12 mouse cellular contexts compared by ENCODE assay signal in genomic region chr7:74647310-74647709, GRCm38 (mm10).
A peak's percentile ranks its signal among the peaks of the same experiment; 100 is the strongest.
DNase-seq lines count a peak whose midpoint lies in the region; ATAC-seq lines count a peak whose summit lies in the region.
"Had no signal": no experiment of that assay in that cellular context is flagged by ENCODE, and none has a peak within 500 bp of the region (broad histone marks: within the 10 kb centered on the region; RNA-seq: fewer than 3 reads in every experiment).

No protein-coding gene starts in this region.

- H3K4me2 ChIP-seq in kidney, embryonic 14.5 days (replicated peaks; ENCODE audit: low read depth, low read length), result no peak overlapping the region
- no peak overlapping the region for H3K4me2 ChIP-seq in forebrain, embryonic 11.5 days (ENCODE audit: low read depth, low read length, severe bottlenecking)
- H3K4me2 ChIP-seq: forebrain, embryonic 12.5 days; midbrain, embryonic 11.5 days; neural tube, embryonic 13.5 days had no signal

- H3K9ac ChIP-seq in kidney, embryonic 14.5 days (ENCODE audit: low read depth, low read length), result no peak overlapping the region
- H3K9ac ChIP-seq in forebrain, embryonic 11.5 days (ENCODE audit: low read length), result no peak overlapping the region
- H3K9ac ChIP-seq: forebrain, embryonic 12.5 days; neural tube, embryonic 13.5 days had no signal

- H3K36me3 ChIP-seq in kidney, embryonic 14.5 days (ENCODE audit: control insufficient read depth, insufficient read depth, low read length), result no peaks in the 10 kb centered on the region
- no peaks in the 10 kb centered on the region for H3K36me3 ChIP-seq in forebrain, embryonic 11.5 days (ENCODE audit: control insufficient read depth, insufficient read depth, low read length)
- H3K36me3 ChIP-seq: forebrain, embryonic 12.5 days; neural tube, embryonic 13.5 days had no signal

- no peak overlapping the region for H3K4me3 ChIP-seq in kidney, embryonic 14.5 days (ENCODE audit: low read length)
- no peak overlapping the region for H3K4me3 ChIP-seq in forebrain, embryonic 11.5 days (ENCODE audit: low read depth, low read length)
- H3K4me3 ChIP-seq: forebrain, embryonic 12.5 days; neural tube, embryonic 13.5 days had no signal

- no peak for ATAC-seq in kidney, embryonic 14.5 days (ENCODE audit: low FRiP score, low TSS enrichment)
- ATAC-seq in activated CD4-positive, CD25-positive, alpha-beta regulatory T cell, adult 4 months, result peak; percentile 49
- 0 out of 2 replicates have a peak, but pooled peaks have one; percentile 20 for ATAC-seq in megakaryocyte progenitor cell, adult 5-6 weeks (replicated peaks; ENCODE audit: poor library complexity)
- ATAC-seq in forebrain, embryonic 11.5 days (replicated peaks; ENCODE audit: low FRiP score), result no peak

- no peaks in the 10 kb centered on the region for H3K27me3 ChIP-seq in kidney, embryonic 14.5 days (ENCODE audit: control insufficient read depth, insufficient read depth, low read length)
- no peaks in the 10 kb centered on the region for H3K27me3 ChIP-seq in forebrain, embryonic 11.5 days (ENCODE audit: control insufficient read depth, insufficient read depth, low read length)
- H3K27me3 ChIP-seq: forebrain, embryonic 12.5 days; neural tube, embryonic 13.5 days had no signal

- 73% methylated on average over 2 of the region's 2 CpGs for WGBS in kidney, embryonic 14.5 days
- 67% methylated on average over 2 of the region's 2 CpGs for WGBS in forebrain, embryonic 11.5 days

- no peaks in the 10 kb centered on the region for H3K4me1 ChIP-seq in kidney, embryonic 14.5 days (ENCODE audit: control insufficient read depth, insufficient read depth, low read length)
- no peaks in the 10 kb centered on the region for H3K4me1 ChIP-seq in forebrain, embryonic 11.5 days (replicated peaks; ENCODE audit: control insufficient read depth, insufficient read depth, low read length)
- H3K4me1 ChIP-seq: forebrain, embryonic 12.5 days; neural tube, embryonic 13.5 days had no signal

- DNase-seq in kidney, adult 8-10 months, result peak; percentile 15 to 38
- DNase-seq in induced T-regulatory cell, adult 2 months (ENCODE audit: low read depth), result peak; percentile 15
- no peak for DNase-seq in thymus, postnatal 36 days
- DNase-seq in forebrain, embryonic 11.5 days (ENCODE audit: low spot score), result no peak
- DNase-seq in urinary bladder, postnatal 25 days (ENCODE audit: low spot score), result no peak
- DNase-seq: thymus, adult 2 months had no signal

- H3K9me3 ChIP-seq in kidney, embryonic 14.5 days (ENCODE audit: control insufficient read depth, low read length), result no peaks in the 10 kb centered on the region
- H3K9me3 ChIP-seq in forebrain, embryonic 11.5 days (ENCODE audit: control insufficient read depth, low read length), result no peaks in the 10 kb centered on the region
- H3K9me3 ChIP-seq: forebrain, embryonic 12.5 days; neural tube, embryonic 13.5 days had no signal

- no peak overlapping the region for H3K27ac ChIP-seq in kidney, embryonic 14.5 days (ENCODE audit: low read depth, low read length)
- no peak overlapping the region for H3K27ac ChIP-seq in forebrain, embryonic 11.5 days (ENCODE audit: low read depth, low read length)
- H3K27ac ChIP-seq: forebrain, embryonic 12.5 days; neural tube, embryonic 13.5 days had no signal

Comparison
In these comparisons a context has a peak if more than half of its experiments do, and no peak if none do; other contexts are left out.
1. DNase-seq: peak in kidney, adult 8-10 months (2 of 2) and induced T-regulatory cell, adult 2 months (single experiment); none in thymus, postnatal 36 days (0 of 2), forebrain, embryonic 11.5 days (single experiment) and urinary bladder, postnatal 25 days (single experiment).
2. ATAC-seq: peak in activated CD4-positive, CD25-positive, alpha-beta regulatory T cell, adult 4 months (single experiment) and megakaryocyte progenitor cell, adult 5-6 weeks (single experiment); none in kidney, embryonic 14.5 days (single experiment) and forebrain, embryonic 11.5 days (single experiment).